Mouse (Mus musculus): ENCODE measurements around the gene Pgm2l1.

- TF ChIP-seq GATA1 (IDR thresholded peaks at IDR 0.05; ENCODE audit: borderline replicate concordance, low read length) (no peak), FLI1 (IDR thresholded peaks at IDR 0.05; ENCODE audit: low read length) (no peak)
Observed at GRCm38 (mm10) chr7:100287748-100288578, 60.8 kb downstream of the Pgm2l1 start.
